Mouse (Mus musculus) midbrain, embryonic 11.5 days (tissue): ENCODE data around the gene Gm10972. TPM values are rescaled to one million over a fixed set of nuclear protein-coding genes. Genes with fewer than 3 reads are reported as not detected.
"Not testable (repeated sequence)": the region's sequence is repeated elsewhere in the genome, so short reads cannot be mapped to it uniquely, and the experiment has no call there.

Experiments
- ATAC-seq: fragments of 200-750 bp; cut with Nextera tagmentation; 2 replicates; pipeline ENCODE4 v1.8.0; 2017; ENCODE audit warnings: moderate TSS enrichment, moderate library complexity; ENCODE audit not compliant: low FRiP score
- DNase-seq: peaks from one replicate; pipeline ENCODE4 v3.0.0; 2015; ENCODE audit warnings: low spot score; ENCODE audit errors: missing footprints
- H3K27ac ChIP-seq: fragments of 300-500 bp; sonication (generic); 2 replicates; pipeline ENCODE4 v1.5.1; 2014; ENCODE audit warnings: low read depth, low read length
- H3K27me3 ChIP-seq: fragments of 300-500 bp; sonication (generic); 2 replicates; pipeline ENCODE4 v1.6.1; 2014; ENCODE audit warnings: mild to moderate bottlenecking, low read length, moderate library complexity, mixed read lengths; ENCODE audit not compliant: control insufficient read depth, insufficient read depth
- H3K36me3 ChIP-seq: fragments of 300-500 bp; sonication (generic); 2 replicates; pipeline ENCODE4 v1.6.1; 2014; ENCODE audit warnings: mild to moderate bottlenecking, low read length, moderate library complexity, mixed read lengths; ENCODE audit not compliant: control insufficient read depth, insufficient read depth
- H3K4me1 ChIP-seq: fragments of 300-500 bp; sonication (generic); 2 replicates; pipeline ENCODE4 v1.6.1; 2014; ENCODE audit warnings: low read length; ENCODE audit not compliant: control insufficient read depth, insufficient read depth
- H3K4me2 ChIP-seq: fragments of 300-500 bp; sonication (generic); 2 replicates; pipeline ENCODE4 v1.6.1; 2014; ENCODE audit warnings: mild to moderate bottlenecking, moderate library complexity
- H3K4me3 ChIP-seq: fragments of 300-500 bp; sonication (generic); 2 replicates; pipeline ENCODE4 v1.5.1; 2014; ENCODE audit warnings: low read depth, low read length
- H3K9ac ChIP-seq: fragments of 300-500 bp; sonication (generic); 2 replicates; pipeline ENCODE4 v1.6.1; 2014; ENCODE audit warnings: low read length
- H3K9me3 ChIP-seq: fragments of 300-500 bp; sonication (generic); 2 replicates; pipeline ENCODE4 v1.6.1; 2016; ENCODE audit warnings: low read length; ENCODE audit not compliant: control insufficient read depth
- WGBS: fragments of 180-500 bp; shearing (Covaris S2); extraction: QIAGEN DNeasy Blood & Tissue Kit; methylation state at CpG from one replicate; pipeline ENCODE4 v1.1.7; 2014; 5-methylcytosine and 5-hydroxymethylcytosine counted together
- polyA plus RNA-seq: library from polyadenylated mRNA; unstranded; fragments of >200 nt; fragmentation: Nextera tagmentation; extraction: Ambion mirVana; gene quantifications from 2 replicates; pipeline ENCODE4 v1.2.1, GENCODE M21; 2014

Gm10972 gene
- polyA plus RNA-seq, 1 experiment from 2014 or later = not detected

- ATAC-seq (no peak), DNase-seq (no peak)
- Histone ChIP-seq H3K4me3 (no peak overlapping the region), H3K36me3 (no peaks in the 10 kb centered on the region), H3K4me1 (no peaks in the 10 kb centered on the region), H3K9me3 (no peaks in the 10 kb centered on the region), H3K27me3 (no peaks in the 10 kb centered on the region), H3K4me2 (no peak overlapping the region), H3K9ac (no peak overlapping the region), H3K27ac (no peak overlapping the region)
- WGBS = 78% methylated on average over 8 of the region's 8 CpGs
Observed at GRCm38 (mm10) chr3:94679351-94679841, 36.5 kb downstream of the Gm10972 start.

DNA sequence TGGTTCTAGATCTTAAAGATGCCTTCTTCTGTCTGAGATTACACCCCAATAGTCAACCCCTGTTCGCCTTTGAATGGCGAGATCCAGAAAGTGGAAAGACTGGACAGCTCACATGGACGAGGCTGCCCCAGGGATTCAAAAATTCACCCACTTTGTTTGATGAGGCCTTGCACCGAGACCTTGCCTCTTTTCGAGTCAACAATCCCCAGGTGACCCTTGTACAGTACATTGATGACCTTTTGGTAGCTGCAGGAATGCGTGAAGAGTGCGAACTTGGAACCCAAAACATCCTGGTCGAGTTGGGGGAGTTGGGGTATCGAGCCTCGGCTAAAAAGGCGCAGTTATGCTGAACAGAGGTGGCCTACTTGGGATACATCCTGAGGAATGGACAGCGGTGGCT is 37.1 kb downstream of the Gm10972 start:
- H3K4me1 ChIP-seq, ATAC-seq, H3K4me3 ChIP-seq, H3K4me2 ChIP-seq, H3K36me3 ChIP-seq, H3K27ac ChIP-seq, DNase-seq, H3K9me3 ChIP-seq, H3K27me3 ChIP-seq, H3K9ac ChIP-seq: not testable (repeated sequence)
- 92% methylated on average over 12 of the region's 12 CpGs for WGBS

DNA sequence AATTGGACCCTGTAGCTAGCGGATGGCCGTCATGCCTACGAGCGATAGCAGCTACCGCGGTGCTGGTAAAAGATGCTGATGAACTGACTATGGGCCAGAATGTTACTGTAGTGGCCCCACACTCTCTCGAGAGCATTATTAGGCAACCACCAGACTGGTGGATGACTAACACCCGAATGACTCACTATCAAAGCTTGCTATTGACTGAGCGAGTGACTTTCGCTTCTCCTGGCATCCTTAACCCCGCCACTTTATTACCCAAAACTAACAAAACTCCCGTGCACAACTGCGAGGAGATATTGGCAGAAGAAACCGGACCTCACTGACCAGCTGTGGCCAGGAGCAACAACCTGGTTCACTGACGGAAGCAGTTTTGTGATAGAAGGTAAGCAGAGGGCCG is 37.9 kb downstream of the Gm10972 start:
- H3K4me2 ChIP-seq = no peak overlapping the region
- H3K9ac ChIP-seq = no peak overlapping the region
- H3K27me3 ChIP-seq = no peaks in the 10 kb centered on the region
- H3K36me3 ChIP-seq = no peaks in the 10 kb centered on the region
- H3K4me1 ChIP-seq = no peaks in the 10 kb centered on the region
- ATAC-seq (no peak), DNase-seq (no peak)
- no peak overlapping the region for H3K27ac ChIP-seq
- WGBS = 95% methylated on average over 16 of the region's 16 CpGs
- no peak overlapping the region for H3K4me3 ChIP-seq
- H3K9me3 ChIP-seq = no peaks in the 10 kb centered on the region

DNA sequence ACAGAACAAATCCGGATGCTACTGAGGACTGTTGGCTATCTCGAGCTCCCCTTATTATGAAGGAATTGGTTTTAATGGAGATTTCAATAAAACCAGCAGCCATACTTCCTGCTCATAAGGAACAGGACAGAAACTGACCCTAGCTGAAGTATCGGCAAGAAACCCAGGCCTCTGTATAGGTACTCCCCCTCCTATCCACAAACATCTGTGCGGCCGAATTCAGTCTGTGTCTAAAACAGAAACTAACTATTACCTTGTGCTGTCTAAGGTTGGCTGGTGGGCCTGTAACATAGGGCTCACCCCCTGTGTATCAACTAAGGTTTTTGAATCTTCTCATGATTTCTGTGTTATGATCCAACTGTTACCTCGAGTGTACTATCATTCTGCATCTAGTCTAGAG is 40.7 kb downstream of the Gm10972 start:
- Histone ChIP-seq H3K27me3 (no peaks in the 10 kb centered on the region), H3K27ac (no peak overlapping the region), H3K36me3 (no peaks in the 10 kb centered on the region), H3K4me3 (no peak overlapping the region), H3K9ac (no peak overlapping the region), H3K9me3 (no peaks in the 10 kb centered on the region), H3K4me1 (no peaks in the 10 kb centered on the region), H3K4me2 (no peak overlapping the region)
- 86% methylated on average over 6 of the region's 6 CpGs for whole genome bisulfite sequencing
- ATAC-seq (no peak), DNase-seq (no peak)

- H3K4me3 ChIP-seq, H3K27me3 ChIP-seq, H3K4me1 ChIP-seq, ATAC-seq, H3K27ac ChIP-seq, H3K36me3 ChIP-seq, H3K9ac ChIP-seq, H3K9me3 ChIP-seq, DNase-seq, H3K4me2 ChIP-seq: not testable (repeated sequence)
- WGBS = 91% methylated on average over 8 of the region's 8 CpGs
Observed at GRCm38 (mm10) chr3:94685989-94686772, 43.3 kb downstream of the Gm10972 start.

DNA sequence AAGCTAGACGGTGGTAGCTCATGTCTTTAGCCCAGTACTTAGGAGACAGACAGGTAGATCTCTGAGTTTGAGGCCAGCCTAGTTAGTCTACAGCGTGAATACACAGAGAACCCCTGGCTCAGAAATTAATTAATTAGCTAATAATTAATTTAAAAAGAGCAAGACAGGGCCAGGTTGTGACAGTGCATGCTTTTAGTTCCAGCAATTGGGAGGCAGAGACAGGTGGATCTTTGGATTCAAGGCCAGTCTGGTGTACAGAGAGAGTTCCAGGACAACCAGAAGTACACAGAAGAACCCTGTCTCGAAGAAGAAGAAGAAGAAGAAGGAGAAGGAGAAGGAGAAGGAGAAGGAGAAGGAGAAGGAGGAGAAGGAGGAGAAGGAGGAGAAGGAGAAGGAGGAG is 45.8 kb downstream of the Gm10972 start:
- not testable (repeated sequence) for H3K36me3 ChIP-seq, ATAC-seq, H3K4me1 ChIP-seq, H3K9me3 ChIP-seq, H3K4me2 ChIP-seq, H3K9ac ChIP-seq, H3K4me3 ChIP-seq, H3K27ac ChIP-seq, H3K27me3 ChIP-seq, DNase-seq
- WGBS = 68% methylated on average over 3 of the region's 3 CpGs

- H3K4me1 ChIP-seq, H3K4me2 ChIP-seq, H3K9me3 ChIP-seq, H3K9ac ChIP-seq, H3K36me3 ChIP-seq, ATAC-seq, H3K4me3 ChIP-seq, DNase-seq, H3K27me3 ChIP-seq, H3K27ac ChIP-seq: not testable (repeated sequence)
- WGBS = 80% methylated on average over 1 of the region's 1 CpGs
Observed at GRCm38 (mm10) chr3:94689195-94689594, 46.3 kb downstream of the Gm10972 start.

GRCm38 (mm10) chr3:94690162-94690561 is 47.2 kb downstream of the Gm10972 start:
- not testable (repeated sequence) for H3K27me3 ChIP-seq, H3K9ac ChIP-seq, H3K4me3 ChIP-seq, H3K9me3 ChIP-seq, H3K4me2 ChIP-seq, H3K4me1 ChIP-seq, H3K36me3 ChIP-seq, H3K27ac ChIP-seq, DNase-seq, ATAC-seq
- WGBS = 68% methylated on average over 6 of the region's 6 CpGs

GRCm38 (mm10) chr3:94690616-94691247 is 47.8 kb downstream of the Gm10972 start:
- Histone ChIP-seq H3K9ac (no peak overlapping the region), H3K27me3 (no peaks in the 10 kb centered on the region), H3K4me1 (no peaks in the 10 kb centered on the region), H3K36me3 (no peaks in the 10 kb centered on the region), H3K27ac (no peak overlapping the region), H3K9me3 (no peaks in the 10 kb centered on the region), H3K4me2 (no peak overlapping the region), H3K4me3 (no peak overlapping the region)
- DNase-seq (no peak), ATAC-seq (no peak)
